Mouse (Mus musculus): ENCODE data around the gene Gm10778. TPM values are rescaled to one million over a fixed set of nuclear protein-coding genes. Genes with fewer than 3 reads are reported as not detected.

Gm10778 gene
- polyA plus RNA-seq, 1 experiment = 0.56 TPM

GRCm38 (mm10) chr10:81642648-81643448, 6.0 kb upstream of the Gm10778 start:
- Histone ChIP-seq H3K27ac (ENCODE audit: insufficient read depth, low read depth, low read length) (peak overlapping the region; percentile 88), H3K27me3 (replicated peaks; ENCODE audit: control insufficient read depth, insufficient read depth, low read length) (no peaks in the 10 kb centered on the region), H3K36me3 (ENCODE audit: control insufficient read depth, insufficient read depth, low read length) (no peaks in the 10 kb centered on the region), H3K4me3 (ENCODE audit: insufficient read depth, low read depth, low read length) (peak overlapping the region; percentile 89), H3K4me1 (ENCODE audit: control insufficient read depth, insufficient read depth, low read length) (peaks cover 7% of the 10 kb centered on the region; the same call in 1 of the 2 replicates)
- no peak for TF ChIP-seq CTCF (conservative IDR thresholded peaks at IDR 0.05; ENCODE audit: insufficient read depth, insufficient read length, low read depth, low read length)
- no peak for TF ChIP-seq POLR2A (IDR thresholded peaks at IDR 0.05; ENCODE audit: low read depth, low read length)
- 14% methylated on average over 24 of the region's 24 CpGs for WGBS
- no peak for DNase-seq

- DNase-seq = peak; percentile 98
- WGBS = under 1% methylated on average over 75 of the region's 75 CpGs
- Histone ChIP-seq H3K4me3 (ENCODE audit: insufficient read depth, low read depth, low read length) (peak overlapping the region; percentile 89), H3K4me1 (ENCODE audit: control insufficient read depth, insufficient read depth, low read length) (peaks cover 7% of the 10 kb centered on the region; the same call in 1 of the 2 replicates), H3K27me3 (replicated peaks; ENCODE audit: control insufficient read depth, insufficient read depth, low read length) (no peaks in the 10 kb centered on the region), H3K27ac (ENCODE audit: insufficient read depth, low read depth, low read length) (peak overlapping the region; percentile 88), H3K36me3 (ENCODE audit: control insufficient read depth, insufficient read depth, low read length) (no peaks in the 10 kb centered on the region)
- TF ChIP-seq CTCF (conservative IDR thresholded peaks at IDR 0.05; ENCODE audit: insufficient read depth, insufficient read length, low read depth, low read length) (peak; percentile 35), POLR2A (IDR thresholded peaks at IDR 0.05; ENCODE audit: low read depth, low read length) (peak; percentile 82)
Observed at GRCm38 (mm10) chr10:81643449-81644055, 5.3 kb upstream of the Gm10778 start.

GRCm38 (mm10) chr10:81644162-81644561, 4.7 kb upstream of the Gm10778 start:
- Histone ChIP-seq H3K4me1 (ENCODE audit: control insufficient read depth, insufficient read depth, low read length) (peaks cover 7% of the 10 kb centered on the region; the same call in 1 of the 2 replicates), H3K27ac (ENCODE audit: insufficient read depth, low read depth, low read length) (no peak overlapping the region), H3K4me3 (ENCODE audit: insufficient read depth, low read depth, low read length) (peak overlapping the region; percentile 89), H3K27me3 (replicated peaks; ENCODE audit: control insufficient read depth, insufficient read depth, low read length) (no peaks in the 10 kb centered on the region), H3K36me3 (ENCODE audit: control insufficient read depth, insufficient read depth, low read length) (no peaks in the 10 kb centered on the region)
- 49% methylated on average over 2 of the region's 2 CpGs for WGBS
- TF ChIP-seq POLR2A (IDR thresholded peaks at IDR 0.05; ENCODE audit: low read depth, low read length) (no peak), CTCF (conservative IDR thresholded peaks at IDR 0.05; ENCODE audit: insufficient read depth, insufficient read length, low read depth, low read length) (no peak)
- DNase-seq = no peak

GRCm38 (mm10) chr10:81644716-81645115, 4.1 kb upstream of the Gm10778 start:
- Histone ChIP-seq H3K36me3 (ENCODE audit: control insufficient read depth, insufficient read depth, low read length) (no peaks in the 10 kb centered on the region), H3K4me3 (ENCODE audit: insufficient read depth, low read depth, low read length) (no peak overlapping the region), H3K4me1 (ENCODE audit: control insufficient read depth, insufficient read depth, low read length) (peaks cover 7% of the 10 kb centered on the region; the same call in 1 of the 2 replicates), H3K27me3 (replicated peaks; ENCODE audit: control insufficient read depth, insufficient read depth, low read length) (no peaks in the 10 kb centered on the region), H3K27ac (ENCODE audit: insufficient read depth, low read depth, low read length) (no peak overlapping the region)
- TF ChIP-seq POLR2A (IDR thresholded peaks at IDR 0.05; ENCODE audit: low read depth, low read length) (no peak), CTCF (conservative IDR thresholded peaks at IDR 0.05; ENCODE audit: insufficient read depth, insufficient read length, low read depth, low read length) (no peak)
- no peak for DNase-seq
- WGBS = 92% methylated on average over 18 of the region's 18 CpGs

GRCm38 (mm10) chr10:81645391-81645790, 3.5 kb upstream of the Gm10778 start:
- no peak for DNase-seq
- no peak overlapping the region for H3K4me3 ChIP-seq (ENCODE audit: insufficient read depth, low read depth, low read length)
- WGBS = 93% methylated on average over 4 of the region's 4 CpGs
- TF ChIP-seq CTCF (conservative IDR thresholded peaks at IDR 0.05; ENCODE audit: insufficient read depth, insufficient read length, low read depth, low read length) (no peak), POLR2A (IDR thresholded peaks at IDR 0.05; ENCODE audit: low read depth, low read length) (no peak)
- no peak overlapping the region for H3K27ac ChIP-seq (ENCODE audit: insufficient read depth, low read depth, low read length)
- peaks cover 7% of the 10 kb centered on the region; the same call in 1 of the 2 replicates for H3K4me1 ChIP-seq (ENCODE audit: control insufficient read depth, insufficient read depth, low read length)
- H3K27me3 ChIP-seq (replicated peaks; ENCODE audit: control insufficient read depth, insufficient read depth, low read length) = no peaks in the 10 kb centered on the region
- H3K36me3 ChIP-seq (ENCODE audit: control insufficient read depth, insufficient read depth, low read length) = no peaks in the 10 kb centered on the region

- H3K27me3 ChIP-seq (replicated peaks; ENCODE audit: control insufficient read depth, insufficient read depth, low read length) = no peaks in the 10 kb centered on the region
Observed at GRCm38 (mm10) chr10:81646015-81646555, 2.8 kb upstream of the Gm10778 start.

GRCm38 (mm10) chr10:81655178-81655577, 6.3 kb downstream of the Gm10778 start:
- WGBS = 96% methylated on average over 10 of the region's 10 CpGs
- Histone ChIP-seq H3K4me1 (ENCODE audit: control insufficient read depth, insufficient read depth, low read length) (no peaks in the 10 kb centered on the region), H3K27ac (ENCODE audit: insufficient read depth, low read depth, low read length) (no peak overlapping the region), H3K27me3 (replicated peaks; ENCODE audit: control insufficient read depth, insufficient read depth, low read length) (no peaks in the 10 kb centered on the region), H3K36me3 (ENCODE audit: control insufficient read depth, insufficient read depth, low read length) (peaks cover 3% of the 10 kb centered on the region), H3K4me3 (ENCODE audit: insufficient read depth, low read depth, low read length) (no peak overlapping the region)
- no peak for TF ChIP-seq CTCF (conservative IDR thresholded peaks at IDR 0.05; ENCODE audit: insufficient read depth, insufficient read length, low read depth, low read length)
- no peak for TF ChIP-seq POLR2A (IDR thresholded peaks at IDR 0.05; ENCODE audit: low read depth, low read length)
- no peak for DNase-seq

More at GRCm38 (mm10) chr10:81646015-81646555, 2.8 kb upstream of the Gm10778 start:
- no peak overlapping the region for H3K4me3 ChIP-seq (ENCODE audit: insufficient read depth, low read depth, low read length)
- TF ChIP-seq CTCF (conservative IDR thresholded peaks at IDR 0.05; ENCODE audit: insufficient read depth, insufficient read length, low read depth, low read length) (no peak), POLR2A (IDR thresholded peaks at IDR 0.05; ENCODE audit: low read depth, low read length) (no peak)
- no peaks in the 10 kb centered on the region for H3K36me3 ChIP-seq (ENCODE audit: control insufficient read depth, insufficient read depth, low read length)
- H3K4me1 ChIP-seq (ENCODE audit: control insufficient read depth, insufficient read depth, low read length) = peaks cover 7% of the 10 kb centered on the region; the same call in 1 of the 2 replicates
- DNase-seq = peak; percentile 71
- H3K27ac ChIP-seq (ENCODE audit: insufficient read depth, low read depth, low read length) = no peak overlapping the region
- WGBS = 64% methylated on average over 7 of the region's 7 CpGs

Data from kidney, adult 2 months (tissue).